Mouse (Mus musculus) C2C12 (cell line): ENCODE measurements around the gene Slc36a3.

Source experiments
- CTCF ChIP-seq: IDR thresholded peaks from one replicate; pipeline ENCODE4 v1.5.1; 2011; ENCODE audit not compliant: control insufficient read depth, insufficient read depth, insufficient read length
- MAX ChIP-seq: IDR thresholded peaks from one replicate; pipeline ENCODE4 v1.6.1; 2011; ENCODE audit warnings: mild to moderate bottlenecking, control low read depth
- MYOD1 ChIP-seq: IDR thresholded peaks from one replicate; pipeline ENCODE4 v1.6.1; 2011; ENCODE audit warnings: low read depth; ENCODE audit not compliant: control insufficient read depth, insufficient read length
- USF1 ChIP-seq: IDR thresholded peaks from one replicate; pipeline ENCODE4 v1.6.1; 2011; ENCODE audit warnings: low read depth, mild to moderate bottlenecking, control low read depth, moderate library complexity

- no peak for TF ChIP-seq MYOD1
- TF ChIP-seq CTCF = no peak
- no peak for TF ChIP-seq MAX
- TF ChIP-seq USF1 = no peak
Observed at GRCm38 (mm10) chr11:55099019-55099771, 52.3 kb downstream of the Slc36a3 start.
